Mouse (Mus musculus) MN1 (cell line): ENCODE data around the gene Gas7.

Experiments
- DNase-seq: peaks from one replicate; pipeline ENCODE4 v3.0.0-alpha.2; 2016; ENCODE audit warnings: low spot score

The Gas7 gene

GRCm38 (mm10) chr11:67489647-67490175 is 34.5 kb downstream of the Gas7 start:
- no peak for DNase-seq

GRCm38 (mm10) chr11:67496796-67497195 is 41.6 kb downstream of the Gas7 start:
- DNase-seq: no peak

DNA sequence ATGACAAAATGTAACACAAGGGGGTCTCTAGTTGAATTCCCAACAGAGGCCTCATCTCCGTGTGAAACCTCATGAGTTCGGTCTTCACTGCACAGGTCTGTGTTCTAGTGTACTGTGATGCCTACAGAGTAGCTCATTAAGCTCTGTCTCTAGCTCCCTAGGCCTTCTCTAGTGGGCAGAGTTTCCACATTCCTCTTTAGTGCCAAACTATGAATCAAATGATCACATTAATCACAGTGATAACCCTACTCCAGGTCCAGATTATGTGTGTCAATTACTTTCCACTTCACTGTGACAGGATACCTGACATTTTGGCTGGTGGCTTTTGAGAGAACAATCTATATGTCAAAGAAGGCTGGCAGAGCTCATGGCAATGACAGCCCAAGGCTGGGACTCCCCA is 44.9 kb downstream of the Gas7 start:
- DNase-seq: no peak

DNA sequence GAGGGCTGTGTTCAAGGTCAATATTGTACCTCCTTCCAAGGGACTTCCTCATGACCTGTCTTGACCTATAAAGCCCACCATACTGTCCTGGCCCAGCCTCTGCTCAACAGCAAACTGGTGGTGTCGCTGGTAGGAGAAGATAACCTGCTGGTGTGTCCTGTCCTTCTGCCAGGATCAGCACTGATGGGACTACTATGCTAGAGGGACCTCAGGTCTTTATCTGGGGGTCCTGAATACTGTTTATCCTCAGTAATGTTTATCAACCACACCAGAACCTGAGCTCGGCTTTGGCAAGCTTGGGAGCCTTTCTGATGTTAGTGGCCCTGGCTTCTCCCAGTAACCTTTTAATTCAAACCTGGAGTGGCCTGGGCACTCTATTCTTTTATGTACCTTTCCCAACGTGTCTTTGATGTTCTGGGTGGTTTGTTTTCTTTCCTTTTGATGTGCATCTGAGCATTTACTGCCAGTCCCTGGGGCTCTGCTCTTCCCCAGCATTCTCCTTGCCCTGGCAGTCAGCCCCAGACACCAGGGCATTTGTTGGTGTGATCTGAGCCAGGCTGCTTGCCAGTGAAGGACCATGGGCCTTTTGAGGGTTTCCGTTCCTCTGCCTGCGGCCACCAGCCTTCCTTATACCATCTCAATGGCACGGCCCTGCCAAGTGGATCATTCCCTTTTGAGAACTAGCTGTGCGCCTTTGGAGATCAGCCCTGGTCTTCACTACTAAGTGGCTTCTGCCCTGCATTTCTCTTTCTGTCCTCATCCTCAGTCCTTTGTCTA is 46.4 kb downstream of the Gas7 start:
- no peak for DNase-seq

GRCm38 (mm10) chr11:67509219-67509876 is 54.1 kb downstream of the Gas7 start:
- no peak for DNase-seq

GRCm38 (mm10) chr11:67510831-67511230 is 55.6 kb downstream of the Gas7 start:
- no peak for DNase-seq

DNA sequence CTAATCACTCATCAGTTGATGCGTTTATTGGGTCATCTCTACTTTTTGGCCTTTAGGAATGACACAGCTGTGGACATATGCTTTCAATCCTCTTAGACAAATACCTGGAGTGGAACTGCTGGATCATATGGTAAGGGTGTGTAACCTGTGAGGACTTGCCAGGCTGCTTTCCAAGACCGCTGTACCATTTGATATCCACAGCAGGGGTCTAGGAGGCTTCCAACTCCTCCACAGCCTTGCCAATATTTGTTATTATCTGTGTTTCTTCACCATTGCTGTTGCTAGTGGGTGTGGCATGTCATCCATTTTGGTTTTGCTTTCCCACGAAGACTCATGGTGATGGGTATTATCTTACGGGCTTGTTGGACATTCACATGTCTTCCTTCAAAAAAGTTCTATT is 57.8 kb downstream of the Gas7 start:
- no peak for DNase-seq

DNA sequence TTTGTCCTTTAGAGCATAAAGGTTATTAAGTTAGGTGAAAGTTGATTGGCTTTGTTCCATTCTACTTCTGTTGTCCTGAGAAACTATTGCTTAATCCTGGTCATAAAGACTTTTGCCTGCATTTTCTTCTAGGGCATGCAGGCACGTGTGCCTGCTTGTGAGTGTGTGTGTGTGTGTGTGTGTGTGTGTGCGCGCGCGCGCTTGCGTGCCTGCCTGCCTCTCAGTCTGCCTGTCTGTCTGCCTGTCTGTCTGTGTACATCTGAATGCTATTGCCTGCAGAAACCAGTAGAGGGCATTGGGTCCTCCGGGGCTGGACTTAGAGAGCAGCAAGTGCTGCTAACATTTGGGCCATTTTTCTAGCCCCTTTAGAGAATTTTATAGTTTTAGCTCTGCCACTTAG is 59.2 kb downstream of the Gas7 start:
- no peak for DNase-seq

- DNase-seq: no peak
These were observed 60.0 kb downstream of the Gas7 start for GRCm38 (mm10) chr11:67515020-67515911.

GRCm38 (mm10) chr11:67515912-67516305 is 60.7 kb downstream of the Gas7 start:
- no peak for DNase-seq

DNA sequence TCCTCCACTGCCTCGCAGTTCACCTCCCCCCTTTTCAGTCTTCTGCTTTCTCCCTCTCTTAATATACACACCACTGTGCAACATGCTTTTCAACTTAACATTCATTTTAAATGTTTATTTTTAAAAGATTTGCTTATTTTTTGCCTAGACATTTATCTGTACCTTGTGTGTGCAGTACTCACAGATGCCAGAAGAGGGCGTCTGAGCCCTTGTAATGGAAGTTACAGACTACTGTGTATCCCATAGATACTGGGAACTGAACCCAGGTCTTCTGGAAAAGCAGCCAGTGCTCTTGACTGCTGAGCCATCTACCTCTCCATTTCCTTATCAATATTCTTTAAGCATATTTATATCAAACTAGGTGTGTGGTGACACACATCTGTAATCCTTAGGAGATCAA is 62.5 kb downstream of the Gas7 start:
- no peak for DNase-seq

- DNase-seq: no peak
These were observed 63.7 kb downstream of the Gas7 start for GRCm38 (mm10) chr11:67518985-67519384.

GRCm38 (mm10) chr11:67522671-67523070 is 67.4 kb downstream of the Gas7 start:
- no peak for DNase-seq

- DNase-seq: no peak
These were observed 68.6 kb downstream of the Gas7 start for GRCm38 (mm10) chr11:67523806-67524205.

- DNase-seq: no peak
These were observed 69.5 kb downstream of the Gas7 start for GRCm38 (mm10) chr11:67524731-67525130.

- DNase-seq: no peak
These were observed 70.6 kb downstream of the Gas7 start for GRCm38 (mm10) chr11:67525841-67526240.

DNA sequence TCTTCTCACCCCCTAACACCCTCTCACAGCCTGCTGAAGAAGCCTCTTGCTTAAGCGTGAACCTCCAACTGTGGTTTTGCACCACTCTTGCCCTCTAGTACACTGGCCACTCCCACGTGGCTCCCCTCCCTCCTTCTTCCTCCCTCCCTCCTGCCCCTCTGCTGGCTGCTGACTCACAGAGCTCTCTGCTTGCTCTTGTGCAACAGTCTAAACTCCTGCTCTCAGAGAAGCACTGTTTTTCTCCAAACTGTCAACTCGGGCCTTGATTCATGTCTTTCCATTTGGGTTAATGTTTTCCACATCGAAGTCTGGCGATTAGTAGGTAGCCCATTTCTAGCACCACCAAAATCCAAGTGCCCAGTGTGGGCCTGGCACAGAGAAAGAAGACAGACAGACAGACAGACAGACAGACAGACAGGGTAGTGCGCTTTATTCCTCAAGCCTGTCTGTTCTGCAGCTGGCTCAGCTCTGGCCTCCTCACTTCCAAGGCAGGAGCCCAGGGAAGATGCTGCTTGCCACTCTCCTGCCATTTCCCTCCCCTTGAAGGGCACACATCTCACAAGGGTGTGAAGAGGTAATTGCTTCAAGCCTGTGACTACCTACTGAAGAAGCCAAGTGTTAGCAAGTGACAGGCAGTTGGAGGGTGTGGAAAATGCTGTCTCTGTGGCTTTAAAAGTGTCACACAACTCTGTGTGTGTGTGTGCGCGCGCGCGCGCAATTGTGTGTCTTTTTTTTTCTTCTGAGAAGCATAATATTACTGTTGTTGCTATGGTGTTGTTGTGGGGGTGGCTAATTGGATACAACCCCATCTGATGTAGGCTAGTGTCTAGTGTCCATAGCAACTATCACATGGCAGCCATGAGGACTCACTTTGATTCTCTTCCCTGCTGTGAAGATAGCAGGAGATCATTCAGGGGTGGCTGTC is 71.6 kb downstream of the Gas7 start:
- DNase-seq: no peak

DNA sequence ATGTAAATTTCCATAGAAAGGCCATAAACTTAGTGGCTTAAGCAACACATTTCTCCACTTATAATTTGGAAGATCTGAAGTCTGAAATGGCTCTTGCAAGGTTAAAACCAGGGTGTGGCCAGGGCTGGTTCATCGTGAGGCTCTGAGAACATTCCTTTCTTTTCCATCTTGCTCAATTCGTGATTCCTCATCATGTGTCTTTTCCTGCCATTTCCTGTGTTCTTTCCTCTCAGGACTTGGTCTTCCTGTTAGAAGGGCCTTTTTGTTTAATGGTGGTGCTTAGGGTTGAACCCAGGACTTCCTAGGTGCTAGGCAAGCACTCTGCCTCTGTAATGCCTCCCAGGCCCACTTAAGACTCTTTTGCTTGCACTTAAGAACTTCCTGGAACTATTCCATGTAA is 76.0 kb downstream of the Gas7 start:
- no peak for DNase-seq

DNA sequence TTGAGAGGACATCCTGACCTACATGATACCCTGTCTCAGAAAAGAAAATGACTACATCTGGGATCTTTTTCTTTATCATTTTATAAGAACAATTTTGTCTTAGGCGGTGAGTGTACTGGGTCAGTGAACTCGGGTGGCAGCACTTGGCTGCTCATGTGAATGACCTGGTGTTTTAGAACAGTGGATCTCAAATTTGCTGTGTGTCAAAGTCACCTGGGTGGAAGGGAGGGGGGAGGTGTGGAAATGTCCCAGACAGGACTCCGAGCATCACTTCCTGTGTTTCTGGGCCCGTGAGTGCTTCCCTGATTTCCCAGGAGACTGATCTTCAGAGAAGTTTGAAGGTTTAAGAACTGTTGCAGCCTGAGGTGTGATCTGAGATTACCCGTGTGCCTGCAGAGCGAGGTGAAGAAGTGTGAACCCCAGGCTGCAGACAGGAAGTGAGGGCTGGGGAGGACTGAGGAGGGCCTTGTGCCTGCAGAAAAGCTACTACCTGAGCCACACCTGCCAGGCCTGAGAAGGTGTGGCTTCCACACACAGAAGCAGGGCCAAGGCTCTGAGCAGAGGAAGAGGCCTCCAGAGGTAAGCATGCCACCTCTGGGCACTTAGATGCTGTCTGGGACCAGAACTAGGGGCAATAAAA is 76.8 kb downstream of the Gas7 start:
- no peak for DNase-seq

GRCm38 (mm10) chr11:67532728-67533127 is 77.5 kb downstream of the Gas7 start:
- no peak for DNase-seq

- DNase-seq: no peak
These were observed 77.9 kb downstream of the Gas7 start for GRCm38 (mm10) chr11:67533151-67533550.
